Mouse (Mus musculus) bone marrow macrophage, adult 2 months (primary cell): ENCODE data around the gene Colgalt2.

ENCODE experiments used
- CTCF ChIP-seq: IDR thresholded peaks from 2 replicates; pipeline ENCODE4 v1.5.1; 2012; ENCODE audit warnings: low read depth, mild to moderate bottlenecking, low read length, moderate library complexity
- POLR2A ChIP-seq: IDR thresholded peaks from 2 replicates; pipeline ENCODE4 v1.6.1; 2012; ENCODE audit warnings: mild to moderate bottlenecking, low read depth, low read length, borderline replicate concordance

GRCm38 (mm10) chr1:152556576-152557281, 157.1 kb downstream of the Colgalt2 start:
- no peak for TF ChIP-seq CTCF
- no peak for TF ChIP-seq POLR2A
